Mouse (Mus musculus) forebrain, embryonic 12.5 days (tissue): ENCODE results near the gene Ptms. TPM values are rescaled to one million over a fixed set of nuclear protein-coding genes. Genes with fewer than 3 reads are reported as not detected.
A peak's percentile ranks its signal among the peaks of the same experiment; 100 is the strongest.
"Not testable (repeated sequence)": the region's sequence is repeated elsewhere in the genome, so short reads cannot be mapped to it uniquely, and the experiment has no call there.

Experiments
- ATAC-seq: fragments of 200-750 bp; cut with Nextera tagmentation; 2 replicates; pipeline ENCODE4 v1.8.0; 2017; ENCODE audit warnings: moderate TSS enrichment; ENCODE audit not compliant: low FRiP score
- H3K27ac ChIP-seq: fragments of 300-500 bp; sonication (generic); 2 replicates; pipeline ENCODE4 v1.5.1; 2016; ENCODE audit warnings: mild to moderate bottlenecking
- H3K27me3 ChIP-seq: fragments of 300-500 bp; sonication (generic); 2 replicates; pipeline ENCODE4 v1.6.1; 2016; ENCODE audit warnings: mild to moderate bottlenecking
- H3K36me3 ChIP-seq: fragments of 300-500 bp; sonication (generic); replicated peaks from 2 replicates; pipeline ENCODE4 v1.6.1; 2016; ENCODE audit warnings: mild to moderate bottlenecking
- H3K4me1 ChIP-seq: fragments of 300-500 bp; sonication (generic); 2 replicates; pipeline ENCODE4 v1.6.1; 2016
- H3K4me2 ChIP-seq: fragments of 300-500 bp; sonication (generic); 2 replicates; pipeline ENCODE4 v1.6.1; 2016; ENCODE audit warnings: mild to moderate bottlenecking, moderate library complexity
- H3K4me3 ChIP-seq: fragments of 300-500 bp; sonication (generic); replicated peaks from 2 replicates; pipeline ENCODE4 v1.5.1; 2016; ENCODE audit warnings: mild to moderate bottlenecking
- H3K9ac ChIP-seq: fragments of 300-500 bp; sonication (generic); 2 replicates; pipeline ENCODE4 v1.6.1; 2016; ENCODE audit warnings: mild to moderate bottlenecking
- H3K9me3 ChIP-seq: fragments of 300-500 bp; sonication (generic); 2 replicates; pipeline ENCODE4 v1.6.1; 2016
- WGBS: fragments of 180-500 bp; shearing (Covaris S2); methylation state at CpG from one replicate; pipeline ENCODE4 v1.1.7; 2016; 5-methylcytosine and 5-hydroxymethylcytosine counted together
- polyA plus RNA-seq: library from polyadenylated mRNA; unstranded; fragments of >200 nt; fragmentation: Nextera tagmentation; extraction: Ambion mirVana; gene quantifications from 2 replicates; pipeline ENCODE4 v1.2.1, GENCODE M21; 2016

Ptms gene
- polyA plus RNA-seq, 1 experiment from 2014 or later: 526 TPM

DNA sequence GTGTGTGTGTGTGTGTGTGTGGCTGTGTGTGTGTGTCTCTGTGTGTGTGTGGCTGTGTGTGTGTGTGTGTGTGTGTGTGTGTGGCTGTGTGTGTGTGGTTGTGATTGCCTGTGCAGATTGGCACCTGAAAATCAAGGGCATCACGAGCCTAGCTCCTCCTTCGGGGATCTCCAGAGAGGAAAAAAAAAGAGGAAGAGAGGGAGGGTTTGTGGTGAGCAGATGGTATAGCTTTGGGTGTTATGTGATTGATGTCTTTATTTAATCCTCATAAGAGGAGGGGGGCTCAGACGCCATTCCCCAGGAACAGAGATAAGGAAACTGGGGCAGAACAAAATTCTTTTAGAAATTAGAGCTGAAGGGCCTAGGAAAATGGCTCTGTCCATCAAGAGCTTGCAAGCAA is 21.5 kb downstream of the Ptms start:
- H3K27ac ChIP-seq: peak overlapping the region; percentile 42
- WGBS: 65% methylated on average over 3 of the region's 3 CpGs
- H3K9me3 ChIP-seq: no peaks in the 10 kb centered on the region
- no peak overlapping the region for H3K4me2 ChIP-seq
- ATAC-seq: no peak
- H3K36me3 ChIP-seq: no peaks in the 10 kb centered on the region
- no peak overlapping the region for H3K4me3 ChIP-seq
- H3K4me1 ChIP-seq: peaks cover 5% of the 10 kb centered on the region
- no peak overlapping the region for H3K9ac ChIP-seq
- H3K27me3 ChIP-seq: no peaks in the 10 kb centered on the region

GRCm38 (mm10) chr6:124894113-124894512 is 25.8 kb downstream of the Ptms start:
- H3K4me3 ChIP-seq, H3K9me3 ChIP-seq, ATAC-seq, H3K9ac ChIP-seq, H3K4me1 ChIP-seq, H3K27ac ChIP-seq, H3K4me2 ChIP-seq, H3K36me3 ChIP-seq, H3K27me3 ChIP-seq: not testable (repeated sequence)
- WGBS: 92% methylated on average over 2 of the region's 2 CpGs

DNA sequence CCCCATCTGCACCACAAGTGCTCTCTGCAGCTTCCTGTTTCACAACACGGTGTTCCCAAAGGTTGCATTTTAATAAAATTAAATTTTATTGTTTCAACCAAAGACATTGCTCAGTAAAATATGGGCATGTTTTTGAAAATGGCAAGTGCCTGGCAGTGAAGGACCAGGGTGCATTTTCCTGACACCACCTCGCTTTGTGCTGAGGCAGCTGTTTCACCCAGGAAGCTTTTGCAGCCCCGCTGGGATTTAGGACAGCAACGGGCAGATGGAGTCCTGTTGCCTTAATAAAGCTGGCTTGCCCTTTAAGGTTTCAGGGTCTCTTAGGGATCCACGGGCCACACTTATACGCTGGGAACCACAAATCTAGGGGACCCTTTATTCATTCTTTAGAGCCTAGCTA is 28.9 kb downstream of the Ptms start:
- Histone ChIP-seq H3K4me1 (no peaks in the 10 kb centered on the region), H3K4me3 (no peak overlapping the region), H3K9me3 (no peaks in the 10 kb centered on the region), H3K9ac (no peak overlapping the region), H3K36me3 (no peaks in the 10 kb centered on the region), H3K27ac (no peak overlapping the region), H3K4me2 (no peak overlapping the region), H3K27me3 (peaks cover 2% of the 10 kb centered on the region; the same call in 1 of the 2 replicates)
- WGBS: 64% methylated on average over 6 of the region's 6 CpGs
- ATAC-seq: no peak

DNA sequence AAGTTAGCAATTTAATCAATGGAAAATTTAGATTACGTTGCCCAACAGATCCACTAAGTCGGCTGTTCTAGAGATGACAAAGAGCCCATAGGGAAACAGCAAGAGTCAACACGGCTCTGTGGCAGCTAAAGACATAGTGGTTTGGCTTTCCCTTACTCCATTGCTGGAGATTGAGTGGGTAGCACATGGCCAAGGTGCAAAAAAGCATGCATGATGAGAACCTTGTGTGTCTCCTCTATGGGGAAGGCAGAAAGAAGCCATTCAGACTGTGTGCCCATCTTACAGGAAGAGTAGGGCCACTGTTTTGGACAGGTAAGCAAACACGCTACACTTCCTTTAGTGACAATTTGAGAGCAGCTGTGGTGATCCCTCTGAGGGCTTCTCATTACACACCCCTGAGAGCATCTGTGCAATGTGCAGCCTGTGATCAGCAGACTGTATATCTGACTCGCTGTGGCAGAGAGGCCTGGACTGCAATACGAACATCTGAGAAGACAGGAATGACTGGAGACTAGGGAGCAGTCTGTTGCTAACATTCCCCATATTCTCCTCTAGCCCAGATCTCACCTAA is 31.3 kb downstream of the Ptms start:
- H3K9me3 ChIP-seq: no peaks in the 10 kb centered on the region
- no peak for ATAC-seq
- H3K36me3 ChIP-seq: no peaks in the 10 kb centered on the region
- H3K27me3 ChIP-seq: peaks cover 2% of the 10 kb centered on the region; the same call in 1 of the 2 replicates
- no peak overlapping the region for H3K27ac ChIP-seq
- H3K4me2 ChIP-seq: no peak overlapping the region
- H3K4me3 ChIP-seq: no peak overlapping the region
- H3K9ac ChIP-seq: no peak overlapping the region
- H3K4me1 ChIP-seq: no peaks in the 10 kb centered on the region
- WGBS: 89% methylated on average over 6 of the region's 6 CpGs

DNA sequence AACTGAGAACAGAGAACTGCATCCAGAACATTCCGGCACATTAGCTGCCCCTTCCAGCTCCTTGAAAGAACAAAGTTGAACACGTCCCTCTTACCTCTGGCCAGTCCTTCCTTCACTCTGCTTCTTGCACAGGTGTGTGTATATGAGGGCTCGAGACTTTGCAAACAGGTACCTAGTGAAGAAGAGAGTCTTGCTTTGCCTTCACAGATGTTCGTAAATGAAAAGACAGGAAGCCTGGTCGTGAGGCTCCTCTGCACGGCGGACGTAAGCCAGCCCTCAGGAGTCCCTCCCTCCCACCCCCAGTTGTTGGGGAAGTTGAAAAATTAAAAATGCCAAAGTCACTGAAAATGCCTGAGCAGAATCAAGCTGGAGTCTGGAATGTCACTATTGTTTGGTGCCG is 31.9 kb downstream of the Ptms start, which contains the start of gene Cd4:
Gene Cd4 (minus strand): TSS at position 236 of the 400 bp plus-strand sequence.
- no peak for ATAC-seq
- H3K27me3 ChIP-seq: peaks cover 2% of the 10 kb centered on the region; the same call in 1 of the 2 replicates
- H3K9me3 ChIP-seq: no peaks in the 10 kb centered on the region
- H3K4me3 ChIP-seq: no peak within 1 kb of the TSS
- no peaks in the 10 kb centered on the region for H3K4me1 ChIP-seq
- H3K27ac ChIP-seq: no peak within 1 kb of the TSS
- no peaks in the 10 kb centered on the region for H3K36me3 ChIP-seq
- WGBS: 88% methylated on average over 9 of the region's 9 CpGs
- H3K9ac ChIP-seq: no peak within 1 kb of the TSS
- H3K4me2 ChIP-seq: no peak within 1 kb of the TSS

- no peaks in the 10 kb centered on the region for H3K4me1 ChIP-seq
- no peak overlapping the region for H3K4me2 ChIP-seq
- H3K4me3 ChIP-seq: no peak overlapping the region
- H3K27me3 ChIP-seq: peaks cover 2% of the 10 kb centered on the region; the same call in 1 of the 2 replicates
- H3K36me3 ChIP-seq: no peaks in the 10 kb centered on the region
- H3K9me3 ChIP-seq: no peaks in the 10 kb centered on the region
- no peak overlapping the region for H3K27ac ChIP-seq
- WGBS: 97% methylated on average over 8 of the region's 8 CpGs
- H3K9ac ChIP-seq: no peak overlapping the region
- ATAC-seq: no peak
Observed at GRCm38 (mm10) chr6:124885956-124886381, 33.9 kb downstream of the Ptms start.

DNA sequence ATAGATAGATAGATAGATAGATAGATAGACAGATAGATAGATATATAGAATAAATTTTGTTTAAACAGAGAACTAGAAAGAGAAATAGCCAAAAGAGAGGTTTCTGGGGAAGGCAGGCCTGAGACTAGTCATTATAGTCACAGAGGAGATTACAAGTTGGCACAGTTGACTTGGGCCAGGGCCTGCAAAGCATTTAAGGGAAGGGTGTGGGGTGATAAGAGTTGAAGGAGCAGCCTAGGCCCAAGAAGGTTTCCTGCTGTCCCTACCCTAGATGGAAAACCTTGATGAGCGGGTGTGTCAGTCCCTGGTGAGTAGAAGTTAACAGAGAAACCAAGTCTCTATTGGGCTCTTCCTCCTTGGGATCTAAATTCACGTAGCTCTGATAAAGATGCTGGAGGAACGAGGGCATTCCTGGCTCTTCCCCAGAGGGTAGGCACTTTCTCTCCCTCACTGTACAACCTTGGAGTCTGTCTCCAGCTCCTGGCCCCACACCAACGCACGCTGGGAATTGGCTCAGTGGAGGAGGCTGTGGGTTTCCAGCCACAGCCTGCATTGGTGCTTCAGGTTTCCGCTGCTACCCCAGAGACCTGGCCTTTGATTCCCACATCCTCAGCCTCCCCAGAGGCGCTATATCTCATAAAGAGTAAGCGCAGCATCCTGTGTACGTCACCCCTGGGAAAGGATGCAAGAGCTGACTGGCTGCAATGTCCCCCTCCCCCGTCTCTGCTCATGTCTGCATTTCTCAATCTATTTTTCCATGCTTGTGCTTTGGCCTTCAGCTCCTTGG is 35.0 kb downstream of the Ptms start:
- Histone ChIP-seq H3K4me2 (no peak overlapping the region), H3K4me1 (no peaks in the 10 kb centered on the region), H3K27me3 (peaks cover 2% of the 10 kb centered on the region; the same call in 1 of the 2 replicates), H3K27ac (no peak overlapping the region), H3K4me3 (no peak overlapping the region), H3K9me3 (no peaks in the 10 kb centered on the region), H3K9ac (no peak overlapping the region), H3K36me3 (no peaks in the 10 kb centered on the region)
- WGBS: 78% methylated on average over 10 of the region's 10 CpGs
- ATAC-seq: no peak

- H3K27me3 ChIP-seq: peaks cover 2% of the 10 kb centered on the region; the same call in 1 of the 2 replicates
- H3K36me3 ChIP-seq: no peaks in the 10 kb centered on the region
- no peak overlapping the region for H3K4me3 ChIP-seq
- no peaks in the 10 kb centered on the region for H3K9me3 ChIP-seq
- no peak overlapping the region for H3K9ac ChIP-seq
- no peak for ATAC-seq
- H3K4me1 ChIP-seq: no peaks in the 10 kb centered on the region
- H3K4me2 ChIP-seq: no peak overlapping the region
- no peak overlapping the region for H3K27ac ChIP-seq
- 62% methylated on average over 9 of the region's 10 CpGs for WGBS
Observed at GRCm38 (mm10) chr6:124883351-124883750, 36.6 kb downstream of the Ptms start.

DNA sequence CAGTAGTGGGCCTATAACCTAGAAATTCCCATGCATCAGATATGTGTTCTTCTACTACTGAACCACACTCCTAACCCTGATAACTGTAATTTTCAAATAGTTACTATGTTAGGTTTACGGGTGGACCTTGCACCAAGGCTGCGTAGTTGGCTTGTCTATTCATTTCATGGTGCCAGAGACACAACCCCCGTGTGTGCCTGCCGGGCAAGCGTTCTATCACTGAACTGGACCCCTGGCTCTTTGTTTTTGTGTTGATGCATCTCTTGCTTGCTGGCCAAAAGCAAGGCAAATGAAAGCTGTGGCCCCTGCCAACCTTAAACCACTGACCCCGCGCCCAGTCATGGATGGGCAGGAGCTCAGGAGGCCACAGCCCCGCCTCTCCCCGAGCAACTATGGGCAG is 38.1 kb downstream of the Ptms start:
- Histone ChIP-seq H3K27ac (no peak overlapping the region), H3K27me3 (peaks cover 2% of the 10 kb centered on the region; the same call in 1 of the 2 replicates), H3K36me3 (no peaks in the 10 kb centered on the region), H3K4me2 (no peak overlapping the region), H3K4me3 (no peak overlapping the region), H3K9me3 (no peaks in the 10 kb centered on the region), H3K4me1 (no peaks in the 10 kb centered on the region), H3K9ac (no peak overlapping the region)
- 94% methylated on average over 9 of the region's 9 CpGs for WGBS
- no peak for ATAC-seq

DNA sequence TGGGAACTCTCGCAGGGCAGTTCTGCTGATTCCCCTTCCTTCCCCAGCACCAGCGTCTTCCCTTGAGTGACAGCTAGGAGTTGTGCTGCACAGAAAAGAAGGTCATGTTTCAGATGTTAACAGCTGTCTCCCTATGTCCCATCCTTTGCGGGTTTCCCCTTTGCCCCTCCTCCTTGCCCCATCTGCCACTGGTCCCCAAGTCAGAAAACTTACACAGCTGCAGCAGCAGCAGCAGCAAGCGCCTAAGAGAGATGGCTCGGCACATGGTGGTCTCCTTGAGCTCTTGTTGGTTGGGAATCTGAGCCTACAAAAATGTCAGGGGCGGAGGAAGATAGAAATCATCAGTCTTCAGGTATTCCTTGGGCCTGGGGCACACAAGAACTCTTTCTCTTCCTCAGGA is 40.5 kb downstream of the Ptms start:
- Histone ChIP-seq H3K9ac (no peak overlapping the region), H3K4me2 (no peak overlapping the region), H3K27me3 (no peaks in the 10 kb centered on the region), H3K27ac (no peak overlapping the region), H3K4me1 (no peaks in the 10 kb centered on the region), H3K36me3 (no peaks in the 10 kb centered on the region), H3K4me3 (no peak overlapping the region), H3K9me3 (no peaks in the 10 kb centered on the region)
- WGBS: 66% methylated on average over 6 of the region's 6 CpGs
- no peak for ATAC-seq

DNA sequence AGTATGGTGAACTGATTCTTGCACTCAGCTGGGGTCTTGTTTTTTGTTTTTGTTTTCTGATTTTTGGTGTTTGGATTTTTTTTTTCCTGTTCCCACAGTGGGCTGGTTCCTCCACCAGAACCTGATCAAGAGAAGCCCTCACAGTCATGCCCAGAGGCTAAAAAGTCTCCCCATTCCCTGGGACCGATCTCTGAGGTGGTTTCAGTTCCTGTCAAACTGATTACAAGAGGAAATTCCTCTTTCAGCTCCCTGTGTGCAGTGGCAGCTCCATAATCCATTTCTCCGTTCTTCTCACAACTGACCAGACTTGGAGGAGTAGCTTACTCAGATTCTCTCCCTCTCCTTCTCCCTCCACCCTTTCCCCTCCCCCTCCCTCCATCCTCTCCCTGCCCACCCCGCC is 45.6 kb downstream of the Ptms start:
- Histone ChIP-seq H3K9me3 (no peaks in the 10 kb centered on the region), H3K36me3 (no peaks in the 10 kb centered on the region), H3K4me3 (no peak overlapping the region), H3K27ac (no peak overlapping the region), H3K9ac (no peak overlapping the region), H3K4me2 (no peak overlapping the region), H3K27me3 (no peaks in the 10 kb centered on the region), H3K4me1 (no peaks in the 10 kb centered on the region)
- no peak for ATAC-seq
- WGBS: 69% methylated on average over 2 of the region's 3 CpGs

GRCm38 (mm10) chr6:124866560-124866959 is 53.3 kb downstream of the Ptms start:
- Histone ChIP-seq H3K27me3 (peaks cover 10% of the 10 kb centered on the region), H3K4me2 (no peak overlapping the region), H3K9me3 (no peaks in the 10 kb centered on the region), H3K4me1 (peaks cover 41% of the 10 kb centered on the region), H3K4me3 (no peak overlapping the region), H3K36me3 (no peaks in the 10 kb centered on the region), H3K27ac (no peak overlapping the region), H3K9ac (no peak overlapping the region)
- ATAC-seq: no peak
- WGBS: 47% methylated on average over 6 of the region's 7 CpGs
